Mouse (Mus musculus) E14TG2a.4 (cell line): ENCODE results near the gene Afdn.

Experiments
- CTCF ChIP-seq: conservative IDR thresholded peaks from 2 replicates; pipeline ENCODE4 v1.5.1; 2014; ENCODE audit warnings: low read length
- NANOG ChIP-seq: IDR thresholded peaks from 2 replicates; pipeline ENCODE4 v1.6.1; 2014; ENCODE audit warnings: borderline replicate concordance, low read length, mixed read lengths

DNA sequence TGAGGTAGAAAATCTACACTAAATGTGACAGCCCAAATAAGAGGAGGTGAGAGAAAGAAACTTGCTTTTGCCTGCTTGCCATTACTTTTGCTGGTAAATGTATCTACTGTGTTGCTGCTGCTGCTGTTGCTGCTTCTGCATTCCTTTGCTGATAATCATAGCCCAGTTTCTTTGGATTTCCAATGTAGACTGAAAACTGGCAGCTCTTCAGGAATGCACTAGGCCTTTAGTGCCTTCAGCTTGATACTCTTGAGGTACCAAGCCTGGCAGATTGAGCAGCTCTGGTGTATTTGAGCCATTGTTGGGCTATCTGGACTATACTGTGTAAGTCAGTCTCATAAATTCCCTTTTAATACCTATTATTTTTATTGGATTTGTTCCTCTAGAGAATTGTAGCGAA is 18.5 kb downstream of the Afdn start:
- TF ChIP-seq CTCF (no peak), NANOG (no peak)
